Mouse (Mus musculus): ENCODE data around the gene Ctxn1. TPM values are rescaled to one million over a fixed set of nuclear protein-coding genes. Genes with fewer than 3 reads are reported as not detected.

Gene Ctxn1
- 0.34 and 0.51 TPM in 2 replicates for total RNA-seq (2023)

GRCm38 (mm10) chr8:4259125-4259804, at the start of gene Ctxn1:
Gene Ctxn1, minus strand, starts transcription at chr8:4259274.

GRCm38 (mm10) chr8:4275275-4276110, 16.4 kb upstream of the Ctxn1 start, which contains the start of gene Timm44:
Gene Timm44, minus strand, starts transcription at chr8:4275913.

GRCm38 (mm10) chr8:4252934-4253841, 5.9 kb downstream of the Ctxn1 start, which contains the start of gene Snapc2:
Gene Snapc2, plus strand, starts transcription at chr8:4253080.

GRCm38 (mm10) chr8:4247951-4248540, 11.0 kb downstream of the Ctxn1 start, which contains the start of gene Tgfbr3l:
Gene Tgfbr3l, plus strand, starts transcription at chr8:4248214.

GRCm38 (mm10) chr8:4238434-4239192, 20.5 kb downstream of the Ctxn1 start, which contains the start of the genes Map2k7 and Gm49320:
Gene Map2k7, plus strand, starts transcription at chr8:4238740.
Gene Gm49320, plus strand, starts transcription at chr8:4238865.

GRCm38 (mm10) chr8:4226739-4227347, 32.2 kb downstream of the Ctxn1 start, which contains the start of gene Lrrc8e:
Gene Lrrc8e, plus strand, starts transcription at chr8:4226827.

GRCm38 (mm10) chr8:4216791-4217621, 42.1 kb downstream of the Ctxn1 start, which contains the start of gene Prr36:
Gene Prr36, minus strand, starts transcription at chr8:4217459.

Other genes starting within 250 kb of the Ctxn1 start
- not detected in 2 replicates for gene Cd209f, start 153.4 kb downstream of the Ctxn1 start, total RNA-seq (2023)
- not detected in 2 replicates for gene Cd209g, start 125.2 kb downstream of the Ctxn1 start, total RNA-seq (2023)
- 12.1 and 13.4 TPM in 2 replicates for gene Evi5l, start 92.7 kb downstream of the Ctxn1 start, total RNA-seq (2023)
- 0.29 and 0.41 TPM in 2 replicates for gene Prr36, start 41.8 kb downstream of the Ctxn1 start, total RNA-seq (2023)
- not detected in 2 replicates for gene Lrrc8e, start 32.4 kb downstream of the Ctxn1 start, total RNA-seq (2023)
- 51.2 TPM in 2 replicates for gene Map2k7, start 20.5 kb downstream of the Ctxn1 start, total RNA-seq (2023)
- not detected in 2 replicates for gene Gm49320, start 20.4 kb downstream of the Ctxn1 start, total RNA-seq (2023)
- gene Tgfbr3l, start 11.1 kb downstream of the Ctxn1 start, total RNA-seq (2023): 6.8 and 13.2 TPM in 2 replicates
- 11.4 and 12.5 TPM in 2 replicates for gene Snapc2, start 6.2 kb downstream of the Ctxn1 start, total RNA-seq (2023)
- gene Timm44, start 16.6 kb upstream of the Ctxn1 start, total RNA-seq (2023): 35.0 and 36.3 TPM in 2 replicates
- gene Ccl25, start 65.9 kb upstream of the Ctxn1 start, total RNA-seq (2023): 9.1 and 10.6 TPM in 2 replicates
- gene Elavl1, start 66.1 kb upstream of the Ctxn1 start, total RNA-seq (2023): 60.7 and 69.5 TPM in 2 replicates
- 2.7 and 4.5 TPM in 2 replicates for gene Cers4, start 233.8 kb upstream of the Ctxn1 start, total RNA-seq (2023)